Mouse (Mus musculus) myocyte (in vitro differentiated cells): ENCODE measurements around the gene Tas2r105. TPM values are rescaled to one million over a fixed set of nuclear protein-coding genes. Genes with fewer than 3 reads are reported as not detected.

Source experiments
- H3K27me3 ChIP-seq: one replicate; pipeline ENCODE4 v1.6.1; 2011; ENCODE audit not compliant: control insufficient read depth, insufficient read depth, insufficient read length
- H3K36me3 ChIP-seq: one replicate; pipeline ENCODE4 v1.6.1; 2011; ENCODE audit not compliant: control insufficient read depth, insufficient read depth
- H3K4me2 ChIP-seq: one replicate; pipeline ENCODE4 v1.6.1; 2011; ENCODE audit warnings: low read depth, control low read depth
- H3K4me3 ChIP-seq: one replicate; pipeline ENCODE4 v1.5.1; 2011; ENCODE audit warnings: mild to moderate bottlenecking, control low read depth, moderate library complexity
- H3K79me2 ChIP-seq: one replicate; pipeline ENCODE4 v1.6.1; 2011; ENCODE audit not compliant: control insufficient read depth, insufficient read depth
- H3ac ChIP-seq: one replicate; pipeline ENCODE4 v1.6.1; 2011; ENCODE audit not compliant: control insufficient read depth, insufficient read length
- CEBPB ChIP-seq: IDR thresholded peaks from 2 replicates; pipeline ENCODE4 v1.6.1; 2011; ENCODE audit warnings: mild to moderate bottlenecking, moderate library complexity; ENCODE audit not compliant: poor library complexity, insufficient read depth, severe bottlenecking
- MYOD1 ChIP-seq, 3 experiments: IDR thresholded peaks; one replicate each; pipeline ENCODE4 v1.6.1; 2011; ENCODE audit warnings: control low read depth in 2 of 3, low read depth in 2 of 3, mild to moderate bottlenecking in 2 of 3, moderate library complexity in 1 of 3; ENCODE audit not compliant: insufficient read length in 2 of 3, control insufficient read depth in 1 of 3
- REST ChIP-seq: IDR thresholded peaks from one replicate; pipeline ENCODE4 v1.6.1; 2011; ENCODE audit warnings: mild to moderate bottlenecking, control low read depth, moderate library complexity; ENCODE audit not compliant: insufficient read depth, insufficient read length
- TCF12 ChIP-seq: IDR thresholded peaks from one replicate; pipeline ENCODE4 v1.6.1; 2011; ENCODE audit warnings: mild to moderate bottlenecking, control low read depth; ENCODE audit not compliant: poor library complexity, insufficient read depth, severe bottlenecking
- polyA plus RNA-seq: library from polyadenylated mRNA; unstranded; fragments of >200 nt; fragmentation: generic; extraction: Trizol; gene quantifications from one replicate; pipeline ENCODE4 v1.2.1, GENCODE M21; 2012; ENCODE audit warnings: missing spikeins

Tas2r105 gene
- polyA plus RNA-seq, 1 experiment = not detected

DNA sequence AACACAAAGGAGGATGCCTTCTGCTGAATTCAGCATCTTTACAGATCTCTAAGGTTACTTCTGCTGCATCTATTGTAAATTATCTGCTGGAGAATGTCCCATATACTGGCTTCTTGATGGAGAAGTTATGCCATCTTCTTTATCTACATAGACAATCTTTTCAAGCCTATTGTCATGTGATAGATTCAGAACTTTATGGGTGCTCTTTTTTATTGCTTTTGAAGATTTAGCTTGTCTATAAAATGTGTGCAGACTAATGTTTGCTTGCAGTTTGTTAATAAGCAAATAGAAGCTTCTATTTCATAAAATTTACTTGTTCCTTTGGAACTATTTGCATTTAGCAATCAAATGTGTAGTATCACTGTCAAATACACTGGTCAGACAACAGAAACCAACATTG is 27.2 kb downstream of the Tas2r105 start, which contains the start of gene Tas2r107:
TSS of gene Tas2r107 (minus strand) at position 101 of the 400 bp plus-strand sequence.
- TF ChIP-seq REST (no peak), CEBPB (no peak), MYOD1 (IDR thresholded peaks at IDR 0.05; ENCODE audit: control insufficient read depth in 1 of 3, insufficient read length in 2 of 3, low read depth in 2 of 3) (no peak), TCF12 (no peak)
- no peaks in the 10 kb centered on the region for H3K36me3 ChIP-seq
- no peak within 1 kb of the TSS for H3K4me3 ChIP-seq

More for the DNA sequence above, 27.2 kb downstream of the Tas2r105 start, which contains the start of gene Tas2r107:
- H3K27me3 ChIP-seq = no peaks in the 10 kb centered on the region
- H3ac ChIP-seq = no peak within 1 kb of the TSS
- H3K79me2 ChIP-seq = no peaks in the 10 kb centered on the region
- no peak within 1 kb of the TSS for H3K4me2 ChIP-seq

Other genes starting within 250 kb of the Tas2r105 start
- not detected for gene 5430401F13Rik, start 201.1 kb downstream of the Tas2r105 start, polyA plus RNA-seq
- gene Gm6619, start 201.1 kb downstream of the Tas2r105 start, polyA plus RNA-seq = not detected
- not detected for gene Tas2r130, start 56.6 kb downstream of the Tas2r105 start, polyA plus RNA-seq
- gene Tas2r107, start 27.3 kb downstream of the Tas2r105 start, polyA plus RNA-seq = not detected
- not detected for gene Tas2r106, start 8.6 kb downstream of the Tas2r105 start, polyA plus RNA-seq
- gene Tas2r104, start 1.8 kb downstream of the Tas2r105 start, polyA plus RNA-seq = not detected
- not detected for gene Tas2r114, start 2.6 kb upstream of the Tas2r105 start, polyA plus RNA-seq